Mouse (Mus musculus): ENCODE results near the gene Eif4g3.

Eif4g3 gene

GRCm38 (mm10) chr4:138063372-138064265 lies 70.8 kb downstream of the Eif4g3 start:
- 40% methylated on average over 7 of the region's 7 CpGs for WGBS

- 59% methylated on average over 11 of the region's 11 CpGs for WGBS
Observed at GRCm38 (mm10) chr4:138064882-138065592, 72.2 kb downstream of the Eif4g3 start.

GRCm38 (mm10) chr4:138065593-138066169 lies 72.9 kb downstream of the Eif4g3 start:
- 55% methylated on average over 4 of the region's 4 CpGs for WGBS

- WGBS, result 52% methylated on average over 7 of the region's 7 CpGs
Observed at GRCm38 (mm10) chr4:138066421-138066820, 73.6 kb downstream of the Eif4g3 start.

- 44% methylated on average over 3 of the region's 3 CpGs for WGBS
Observed at GRCm38 (mm10) chr4:138067858-138068257, 75.0 kb downstream of the Eif4g3 start.

- WGBS, result 27% methylated on average over 2 of the region's 2 CpGs
Observed at GRCm38 (mm10) chr4:138068598-138068997, 75.8 kb downstream of the Eif4g3 start.

GRCm38 (mm10) chr4:138069371-138069770 lies 76.5 kb downstream of the Eif4g3 start:
- WGBS, result 55% methylated on average over 4 of the region's 4 CpGs

GRCm38 (mm10) chr4:138071497-138071896 lies 78.7 kb downstream of the Eif4g3 start:
- WGBS, result 52% methylated on average over 6 of the region's 6 CpGs

- WGBS, result 79% methylated on average over 11 of the region's 11 CpGs
Observed at GRCm38 (mm10) chr4:138073086-138073485, 80.3 kb downstream of the Eif4g3 start.

GRCm38 (mm10) chr4:138073531-138073930 lies 80.7 kb downstream of the Eif4g3 start:
- WGBS, result 35% methylated on average over 7 of the region's 7 CpGs

GRCm38 (mm10) chr4:138074896-138075584 lies 82.2 kb downstream of the Eif4g3 start:
- WGBS, result 60% methylated on average over 6 of the region's 6 CpGs

- 69% methylated on average over 3 of the region's 3 CpGs for WGBS
Observed at GRCm38 (mm10) chr4:138077663-138078295, 85.0 kb downstream of the Eif4g3 start.

- 89% methylated on average over 5 of the region's 5 CpGs for WGBS
Observed at GRCm38 (mm10) chr4:138079234-138079633, 86.4 kb downstream of the Eif4g3 start.

GRCm38 (mm10) chr4:138082466-138082865 lies 89.6 kb downstream of the Eif4g3 start:
- 56% methylated on average over 8 of the region's 8 CpGs for WGBS

GRCm38 (mm10) chr4:138084103-138084502 lies 91.3 kb downstream of the Eif4g3 start:
- WGBS, result 37% methylated on average over 8 of the region's 8 CpGs

- WGBS, result 35% methylated on average over 13 of the region's 13 CpGs
Observed at GRCm38 (mm10) chr4:138084851-138085573, 92.2 kb downstream of the Eif4g3 start.

- WGBS, result 61% methylated on average over 5 of the region's 5 CpGs
Observed at GRCm38 (mm10) chr4:138086949-138087348, 94.1 kb downstream of the Eif4g3 start.

GRCm38 (mm10) chr4:138089512-138089911 lies 96.7 kb downstream of the Eif4g3 start:
- 51% methylated on average over 2 of the region's 2 CpGs for WGBS

GRCm38 (mm10) chr4:138091562-138092194 lies 98.9 kb downstream of the Eif4g3 start:
- WGBS, result 61% methylated on average over 7 of the region's 7 CpGs

- WGBS, result 61% methylated on average over 7 of the region's 7 CpGs
Observed at GRCm38 (mm10) chr4:138100456-138100855, 107.6 kb downstream of the Eif4g3 start.
